Mouse (Mus musculus) c-Kit-negative CD71-positive TER-119-positive erythroid progenitor cells, embryonic 14.5 days (primary cell): ENCODE measurements around the gene Tspan10.
A peak's percentile ranks its signal among the peaks of the same experiment; 100 is the strongest.

Experiments
- DNase-seq: peaks from one replicate; pipeline ENCODE4 v3.0.0-alpha.2; 2013; ENCODE audit warnings: low read depth, low spot score

The Tspan10 gene

GRCm38 (mm10) chr11:120454965-120455364 lies 12.5 kb downstream of the Tspan10 start:
- no peak for DNase-seq

GRCm38 (mm10) chr11:120455413-120455812 lies 13.0 kb downstream of the Tspan10 start:
- DNase-seq, result no peak

GRCm38 (mm10) chr11:120457370-120457769 lies 14.9 kb downstream of the Tspan10 start:
- DNase-seq, result no peak

GRCm38 (mm10) chr11:120457772-120458751 lies 15.6 kb downstream of the Tspan10 start, which contains the start of the genes Oxld1 and Ccdc137:
Gene Oxld1, minus strand, starts transcription at chr11:120458068.
Gene Ccdc137, plus strand, starts transcription at chr11:120458115.
- peak; percentile 46 for DNase-seq

- DNase-seq, result no peak
Measured at GRCm38 (mm10) chr11:120458847-120459597, 16.6 kb downstream of the Tspan10 start.

GRCm38 (mm10) chr11:120463536-120463935 lies 21.1 kb downstream of the Tspan10 start:
- DNase-seq, result no peak

GRCm38 (mm10) chr11:120464365-120464764 lies 21.9 kb downstream of the Tspan10 start:
- no peak for DNase-seq

GRCm38 (mm10) chr11:120465521-120465920 lies 23.1 kb downstream of the Tspan10 start:
- no peak for DNase-seq

GRCm38 (mm10) chr11:120467051-120467735 lies 24.7 kb downstream of the Tspan10 start, which contains the start of gene Arl16:
Gene Arl16, minus strand, starts transcription at chr11:120467607.
- peak; percentile 96 for DNase-seq

GRCm38 (mm10) chr11:120467736-120468092 lies 25.3 kb downstream of the Tspan10 start:
- no peak for DNase-seq

GRCm38 (mm10) chr11:120472052-120472451 lies 29.6 kb downstream of the Tspan10 start:
- no peak for DNase-seq

- no peak for DNase-seq
Measured at GRCm38 (mm10) chr11:120483448-120483934, 41.0 kb downstream of the Tspan10 start.

- DNase-seq, result peak; percentile 74
Measured at GRCm38 (mm10) chr11:120484265-120484981, 42.0 kb downstream of the Tspan10 start, which contains the start of gene Mrpl12. Gene Mrpl12, plus strand, starts transcription at chr11:120484613.

GRCm38 (mm10) chr11:120485251-120485650 lies 42.8 kb downstream of the Tspan10 start:
- DNase-seq, result no peak

GRCm38 (mm10) chr11:120488516-120488915 lies 46.1 kb downstream of the Tspan10 start:
- no peak for DNase-seq

GRCm38 (mm10) chr11:120489054-120489761 lies 46.8 kb downstream of the Tspan10 start:
- peak; percentile 82 for DNase-seq

GRCm38 (mm10) chr11:120490291-120491046 lies 48.0 kb downstream of the Tspan10 start:
- no peak for DNase-seq

- DNase-seq, result peak; percentile 82
Measured at GRCm38 (mm10) chr11:120491317-120492023, 49.0 kb downstream of the Tspan10 start, which contains the start of gene Slc25a10. Gene Slc25a10, plus strand, starts transcription at chr11:120491840.
